Mouse (Mus musculus): ENCODE results near the gene Ass1. TPM values are rescaled to one million over a fixed set of nuclear protein-coding genes. Genes with fewer than 3 reads are reported as not detected.

The Ass1 gene
- polyA plus RNA-seq, 1 experiment, result 168 TPM

GRCm38 (mm10) chr2:31484187-31484586, 14.2 kb downstream of the Ass1 start:
- TF ChIP-seq CTCF (IDR thresholded peaks at IDR 0.05; ENCODE audit: low read depth, low read length), result peak; percentile 99
- TF ChIP-seq POLR2A (IDR thresholded peaks at IDR 0.05; ENCODE audit: insufficient read depth, low read length), result no peak
- TF ChIP-seq EP300 (IDR thresholded peaks at IDR 0.05; ENCODE audit: insufficient read depth, low read depth, low read length), result 0 out of 2 replicates have a peak, but pooled peaks have one; percentile 22
- no peaks in the 10 kb centered on the region for H3K27me3 ChIP-seq (ENCODE audit: control insufficient read depth, insufficient read depth, low read length, poor library complexity, severe bottlenecking)
- H3K4me1 ChIP-seq (ENCODE audit: control insufficient read depth, insufficient read depth, low read length), result no peaks in the 10 kb centered on the region
- H3K27ac ChIP-seq (ENCODE audit: insufficient read depth, low read length), result no peak overlapping the region
- H3K36me3 ChIP-seq (ENCODE audit: control insufficient read depth, insufficient read depth, low read length, poor library complexity, severe bottlenecking), result peaks cover 49% of the 10 kb centered on the region
- no peaks in the 10 kb centered on the region for H3K9me3 ChIP-seq (replicated peaks; ENCODE audit: control insufficient read depth, insufficient read depth, low read length, poor library complexity, severe bottlenecking)
- no peak overlapping the region for H3K9ac ChIP-seq (ENCODE audit: low read depth, poor library complexity, severe bottlenecking)
- no peak overlapping the region for H3K4me3 ChIP-seq (ENCODE audit: low read depth, low read length)

GRCm38 (mm10) chr2:31489166-31489565, 19.2 kb downstream of the Ass1 start:
- TF ChIP-seq POLR2A (IDR thresholded peaks at IDR 0.05; ENCODE audit: insufficient read depth, low read length), result no peak
- no peak for TF ChIP-seq EP300 (IDR thresholded peaks at IDR 0.05; ENCODE audit: insufficient read depth, low read depth, low read length)
- no peak for TF ChIP-seq CTCF (IDR thresholded peaks at IDR 0.05; ENCODE audit: low read depth, low read length)
- Histone ChIP-seq H3K27me3 (ENCODE audit: control insufficient read depth, insufficient read depth, low read length, poor library complexity, severe bottlenecking) (no peaks in the 10 kb centered on the region), H3K4me3 (ENCODE audit: low read depth, low read length) (no peak overlapping the region), H3K36me3 (ENCODE audit: control insufficient read depth, insufficient read depth, low read length, poor library complexity, severe bottlenecking) (peaks cover 41% of the 10 kb centered on the region), H3K4me1 (ENCODE audit: control insufficient read depth, insufficient read depth, low read length) (no peaks in the 10 kb centered on the region), H3K9ac (ENCODE audit: low read depth, poor library complexity, severe bottlenecking) (no peak overlapping the region), H3K27ac (ENCODE audit: insufficient read depth, low read length) (no peak overlapping the region), H3K9me3 (replicated peaks; ENCODE audit: control insufficient read depth, insufficient read depth, low read length, poor library complexity, severe bottlenecking) (no peaks in the 10 kb centered on the region)

GRCm38 (mm10) chr2:31490556-31490955, 20.5 kb downstream of the Ass1 start:
- no peak overlapping the region for H3K4me3 ChIP-seq (ENCODE audit: low read depth, low read length)
- H3K27ac ChIP-seq (ENCODE audit: insufficient read depth, low read length), result no peak overlapping the region
- H3K9me3 ChIP-seq (replicated peaks; ENCODE audit: control insufficient read depth, insufficient read depth, low read length, poor library complexity, severe bottlenecking), result no peaks in the 10 kb centered on the region
- no peaks in the 10 kb centered on the region for H3K27me3 ChIP-seq (ENCODE audit: control insufficient read depth, insufficient read depth, low read length, poor library complexity, severe bottlenecking)
- peaks cover 34% of the 10 kb centered on the region for H3K36me3 ChIP-seq (ENCODE audit: control insufficient read depth, insufficient read depth, low read length, poor library complexity, severe bottlenecking)
- TF ChIP-seq POLR2A (IDR thresholded peaks at IDR 0.05; ENCODE audit: insufficient read depth, low read length) (no peak), CTCF (IDR thresholded peaks at IDR 0.05; ENCODE audit: low read depth, low read length) (no peak), EP300 (IDR thresholded peaks at IDR 0.05; ENCODE audit: insufficient read depth, low read depth, low read length) (no peak)
- no peaks in the 10 kb centered on the region for H3K4me1 ChIP-seq (ENCODE audit: control insufficient read depth, insufficient read depth, low read length)
- H3K9ac ChIP-seq (ENCODE audit: low read depth, poor library complexity, severe bottlenecking), result no peak overlapping the region

GRCm38 (mm10) chr2:31492308-31492707, 22.3 kb downstream of the Ass1 start:
- Histone ChIP-seq H3K4me3 (ENCODE audit: low read depth, low read length) (no peak overlapping the region), H3K9me3 (replicated peaks; ENCODE audit: control insufficient read depth, insufficient read depth, low read length, poor library complexity, severe bottlenecking) (no peaks in the 10 kb centered on the region), H3K9ac (ENCODE audit: low read depth, poor library complexity, severe bottlenecking) (no peak overlapping the region), H3K4me1 (ENCODE audit: control insufficient read depth, insufficient read depth, low read length) (no peaks in the 10 kb centered on the region), H3K36me3 (ENCODE audit: control insufficient read depth, insufficient read depth, low read length, poor library complexity, severe bottlenecking) (peaks cover 24% of the 10 kb centered on the region), H3K27me3 (ENCODE audit: control insufficient read depth, insufficient read depth, low read length, poor library complexity, severe bottlenecking) (no peaks in the 10 kb centered on the region), H3K27ac (ENCODE audit: insufficient read depth, low read length) (no peak overlapping the region)
- TF ChIP-seq CTCF (IDR thresholded peaks at IDR 0.05; ENCODE audit: low read depth, low read length) (peak; percentile 67), POLR2A (IDR thresholded peaks at IDR 0.05; ENCODE audit: insufficient read depth, low read length) (no peak)

GRCm38 (mm10) chr2:31493243-31493642, 23.2 kb downstream of the Ass1 start:
- TF ChIP-seq EP300 (IDR thresholded peaks at IDR 0.05; ENCODE audit: insufficient read depth, low read depth, low read length) (no peak), POLR2A (IDR thresholded peaks at IDR 0.05; ENCODE audit: insufficient read depth, low read length) (no peak), CTCF (IDR thresholded peaks at IDR 0.05; ENCODE audit: low read depth, low read length) (no peak)
- Histone ChIP-seq H3K36me3 (ENCODE audit: control insufficient read depth, insufficient read depth, low read length, poor library complexity, severe bottlenecking) (peaks cover 21% of the 10 kb centered on the region), H3K27me3 (ENCODE audit: control insufficient read depth, insufficient read depth, low read length, poor library complexity, severe bottlenecking) (no peaks in the 10 kb centered on the region), H3K27ac (ENCODE audit: insufficient read depth, low read length) (no peak overlapping the region), H3K9me3 (replicated peaks; ENCODE audit: control insufficient read depth, insufficient read depth, low read length, poor library complexity, severe bottlenecking) (no peaks in the 10 kb centered on the region), H3K9ac (ENCODE audit: low read depth, poor library complexity, severe bottlenecking) (no peak overlapping the region), H3K4me3 (ENCODE audit: low read depth, low read length) (no peak overlapping the region), H3K4me1 (ENCODE audit: control insufficient read depth, insufficient read depth, low read length) (no peaks in the 10 kb centered on the region)

GRCm38 (mm10) chr2:31494315-31494714, 24.3 kb downstream of the Ass1 start:
- Histone ChIP-seq H3K4me3 (ENCODE audit: low read depth, low read length) (no peak overlapping the region), H3K27me3 (ENCODE audit: control insufficient read depth, insufficient read depth, low read length, poor library complexity, severe bottlenecking) (no peaks in the 10 kb centered on the region), H3K9ac (ENCODE audit: low read depth, poor library complexity, severe bottlenecking) (no peak overlapping the region), H3K4me1 (ENCODE audit: control insufficient read depth, insufficient read depth, low read length) (no peaks in the 10 kb centered on the region), H3K36me3 (ENCODE audit: control insufficient read depth, insufficient read depth, low read length, poor library complexity, severe bottlenecking) (peaks cover 15% of the 10 kb centered on the region), H3K27ac (ENCODE audit: insufficient read depth, low read length) (no peak overlapping the region), H3K9me3 (replicated peaks; ENCODE audit: control insufficient read depth, insufficient read depth, low read length, poor library complexity, severe bottlenecking) (no peaks in the 10 kb centered on the region)
- TF ChIP-seq CTCF (IDR thresholded peaks at IDR 0.05; ENCODE audit: low read depth, low read length) (no peak), POLR2A (IDR thresholded peaks at IDR 0.05; ENCODE audit: insufficient read depth, low read length) (no peak), EP300 (IDR thresholded peaks at IDR 0.05; ENCODE audit: insufficient read depth, low read depth, low read length) (no peak)

Data from ES-Bruce4 (cell line).